Mouse (Mus musculus) embryo, embryonic 11 days (tissue): ENCODE measurements around the gene Plac8.

Source experiments
- DNase-seq: peaks from one replicate; pipeline ENCODE4 v3.0.0-alpha.2; 2015

Plac8 gene

GRCm38 (mm10) chr5:100574771-100575170 is 2.7 kb upstream of the Plac8 start:
- DNase-seq = no peak

- no peak for DNase-seq
Measured at GRCm38 (mm10) chr5:100573256-100573655, 1.2 kb upstream of the Plac8 start.

- peak; percentile 10 for DNase-seq
Measured at GRCm38 (mm10) chr5:100570716-100571115, 1.3 kb downstream of the Plac8 start.

- DNase-seq = no peak
Measured at GRCm38 (mm10) chr5:100569997-100570595, 1.9 kb downstream of the Plac8 start.

GRCm38 (mm10) chr5:100569250-100569934 is 2.7 kb downstream of the Plac8 start:
- DNase-seq = no peak

GRCm38 (mm10) chr5:100568802-100569201 is 3.2 kb downstream of the Plac8 start:
- no peak for DNase-seq

GRCm38 (mm10) chr5:100568177-100568576 is 3.9 kb downstream of the Plac8 start:
- DNase-seq = no peak

GRCm38 (mm10) chr5:100567258-100568032 is 4.6 kb downstream of the Plac8 start:
- DNase-seq = no peak

- no peak for DNase-seq
Measured at GRCm38 (mm10) chr5:100566798-100567197, 5.2 kb downstream of the Plac8 start.

GRCm38 (mm10) chr5:100562702-100563101 is 9.3 kb downstream of the Plac8 start:
- DNase-seq = no peak

GRCm38 (mm10) chr5:100559357-100559756 is 12.7 kb downstream of the Plac8 start:
- DNase-seq = no peak

GRCm38 (mm10) chr5:100558783-100559182 is 13.3 kb downstream of the Plac8 start:
- DNase-seq = no peak

- no peak for DNase-seq
Measured at GRCm38 (mm10) chr5:100557537-100557936, 14.5 kb downstream of the Plac8 start.

GRCm38 (mm10) chr5:100557019-100557418 is 15.0 kb downstream of the Plac8 start:
- DNase-seq = no peak

- DNase-seq = no peak
Measured at GRCm38 (mm10) chr5:100553426-100553825, 18.6 kb downstream of the Plac8 start.

GRCm38 (mm10) chr5:100551952-100552351 is 20.1 kb downstream of the Plac8 start:
- DNase-seq = no peak

GRCm38 (mm10) chr5:100550151-100550550 is 21.9 kb downstream of the Plac8 start:
- no peak for DNase-seq

- DNase-seq = no peak
Measured at GRCm38 (mm10) chr5:100549311-100549710, 22.7 kb downstream of the Plac8 start.

- no peak for DNase-seq
Measured at GRCm38 (mm10) chr5:100548236-100548635, 23.8 kb downstream of the Plac8 start.

- DNase-seq = no peak
Measured at GRCm38 (mm10) chr5:100546294-100547080, 25.6 kb downstream of the Plac8 start.

- peak; percentile 61 for DNase-seq
Measured at GRCm38 (mm10) chr5:100536638-100537037, 35.4 kb downstream of the Plac8 start.

GRCm38 (mm10) chr5:100535826-100536225 is 36.2 kb downstream of the Plac8 start:
- DNase-seq = no peak

GRCm38 (mm10) chr5:100526164-100526563 is 45.9 kb downstream of the Plac8 start:
- no peak for DNase-seq
